Mouse (Mus musculus): ENCODE data around the gene Gm10134. TPM values are rescaled to one million over a fixed set of nuclear protein-coding genes. Genes with fewer than 3 reads are reported as not detected.

Gene Gm10134
- total RNA-seq, 2 experiments from 2014 or later = 1.1 TPM; not detected in 1

DNA sequence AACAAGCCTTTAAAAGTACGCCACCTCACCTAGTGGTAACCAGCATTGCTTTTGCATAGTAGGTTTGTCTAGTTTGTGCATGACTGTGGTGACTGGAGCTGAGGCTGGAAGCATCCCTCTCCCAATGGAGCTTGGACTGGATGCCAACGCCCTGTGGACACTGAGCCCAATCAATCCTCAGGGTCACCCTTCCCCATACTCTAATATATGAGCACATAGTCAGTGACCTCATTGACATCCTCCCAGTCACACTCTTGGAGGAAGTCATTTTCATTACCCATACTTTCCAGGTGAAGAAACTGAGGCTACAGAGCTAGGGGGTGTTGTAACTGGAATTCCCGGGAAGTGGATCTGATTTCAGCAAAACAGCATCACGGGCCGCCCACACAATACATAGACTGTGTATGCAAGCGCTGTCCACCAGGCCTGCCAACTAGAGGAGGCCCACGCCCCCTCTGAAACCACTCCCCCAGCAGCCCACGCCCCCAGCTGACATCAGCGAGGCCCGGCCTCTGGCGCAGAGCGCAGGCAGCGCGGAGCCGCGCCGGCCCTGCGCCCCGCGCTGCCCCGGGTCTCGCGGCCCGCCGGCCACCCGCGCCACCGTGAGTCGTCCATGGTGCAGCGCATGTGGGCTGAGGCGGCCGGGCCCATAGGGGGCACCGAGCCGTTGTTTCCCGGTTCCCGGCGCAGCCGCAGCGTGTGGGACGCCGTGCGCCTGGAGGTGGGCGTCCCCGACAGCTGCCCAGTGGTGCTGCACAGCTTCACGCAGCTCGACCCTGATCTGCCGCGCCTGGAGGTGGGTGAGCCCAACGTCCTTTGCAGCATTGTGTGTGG is 27.3 kb downstream of the Gm10134 start:
- peak; percentile 86 to 89 for DNase-seq (ENCODE audit: low spot score in 2 of 2)

DNA sequence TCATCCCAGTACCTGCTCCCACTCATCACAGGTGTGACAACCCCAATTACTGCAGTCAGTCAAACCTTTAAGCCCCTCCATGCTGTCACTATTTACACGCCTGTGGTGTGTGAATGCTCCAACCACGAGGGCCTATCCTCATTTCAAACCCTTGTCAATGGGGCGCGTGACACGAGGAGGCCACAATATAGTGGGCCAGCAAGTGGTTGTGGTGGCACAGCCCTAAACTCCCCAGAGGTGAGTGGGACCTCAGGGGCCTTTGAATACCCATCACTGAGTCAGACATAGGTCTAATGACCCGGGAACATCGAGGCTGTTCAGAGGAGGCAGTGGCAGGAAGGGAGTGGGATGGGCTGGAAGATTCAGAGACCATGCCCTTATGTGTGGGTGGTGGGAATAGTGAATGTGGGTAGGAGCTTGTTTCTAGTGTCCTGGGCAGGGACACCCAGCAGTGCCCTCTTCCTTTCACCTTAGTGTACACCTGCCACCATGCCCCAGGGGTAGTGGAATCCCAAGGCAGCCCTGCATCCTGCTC is 28.1 kb downstream of the Gm10134 start:
- no peak for DNase-seq (ENCODE audit: low spot score in 2 of 2)

DNA sequence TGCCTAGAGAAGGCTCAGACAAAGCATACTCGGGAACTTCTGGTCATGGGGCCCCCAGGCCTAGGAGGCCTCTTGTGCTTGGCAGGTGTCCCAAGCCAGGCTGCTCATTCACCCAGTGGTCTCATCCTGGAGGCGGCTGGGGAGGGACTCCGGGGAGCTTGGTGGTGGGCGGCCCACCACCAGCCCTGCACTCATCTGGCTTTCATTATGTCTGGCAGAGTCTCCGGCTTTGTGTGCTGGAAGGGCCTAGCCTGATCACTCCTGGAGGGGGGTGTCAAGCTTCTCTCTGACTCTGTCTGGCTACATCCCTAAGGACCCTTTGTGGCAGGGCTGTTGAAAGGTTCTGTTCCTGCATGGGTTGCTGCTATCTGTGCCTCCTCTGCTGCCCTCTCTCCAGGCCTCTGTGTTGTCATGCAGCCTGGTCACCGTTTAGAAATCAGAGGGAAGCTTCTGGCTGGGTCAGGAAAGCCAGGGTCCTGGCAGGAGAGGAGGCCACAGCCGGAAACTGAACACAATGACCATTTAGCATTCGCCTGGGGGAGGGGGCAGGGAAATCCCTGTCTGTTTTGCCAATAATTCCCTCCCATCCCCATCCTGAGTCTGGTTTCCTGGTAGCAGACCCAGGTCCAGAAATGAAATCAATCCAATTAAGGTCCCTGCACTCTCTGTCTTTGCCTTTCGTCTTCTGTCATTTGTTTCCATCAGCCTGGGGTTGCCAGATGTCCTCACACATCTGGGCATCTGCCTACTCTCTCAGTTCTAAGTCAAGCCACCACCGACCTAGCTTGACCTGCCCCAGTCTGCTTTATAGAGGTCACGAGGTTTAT is 28.8 kb downstream of the Gm10134 start:
- DNase-seq (ENCODE audit: low spot score in 2 of 2) = no peak

DNA sequence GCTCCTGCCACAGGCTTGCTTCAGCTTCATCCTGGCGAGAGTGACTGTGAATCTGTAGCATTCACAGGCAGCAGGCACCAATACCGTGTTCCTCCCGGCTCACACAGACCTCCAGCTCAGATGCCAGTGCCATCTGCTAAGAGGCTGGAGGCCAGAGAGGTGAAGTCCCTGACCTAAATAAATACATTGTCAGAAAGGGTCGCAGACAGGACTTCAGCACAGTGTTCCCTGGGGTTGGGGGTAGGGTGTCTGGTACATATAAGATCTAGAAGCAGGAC is 29.3 kb downstream of the Gm10134 start:
- no peak for DNase-seq (ENCODE audit: low spot score in 2 of 2)

DNA sequence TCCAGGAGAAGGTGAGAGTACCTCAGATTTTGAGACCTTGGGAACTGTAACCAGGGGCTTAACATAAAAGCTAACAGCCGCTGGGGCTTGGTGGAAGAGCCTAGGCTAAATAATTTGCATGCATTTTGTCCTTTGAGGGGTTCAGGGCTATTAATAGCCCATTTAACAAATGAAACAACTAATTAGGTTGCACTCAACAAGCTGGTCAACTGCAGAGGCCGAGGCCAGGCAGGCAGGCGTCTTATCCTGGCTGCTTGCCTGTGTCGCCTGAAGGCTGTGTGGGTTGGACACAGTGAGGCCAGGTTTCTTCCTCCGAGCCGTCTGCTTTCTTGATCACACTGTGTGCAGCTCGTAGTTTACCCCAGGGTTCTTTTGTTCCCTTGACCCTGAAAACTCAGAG is 29.8 kb downstream of the Gm10134 start:
- DNase-seq (ENCODE audit: low spot score in 2 of 2) = peak; percentile 58 to 72

DNA sequence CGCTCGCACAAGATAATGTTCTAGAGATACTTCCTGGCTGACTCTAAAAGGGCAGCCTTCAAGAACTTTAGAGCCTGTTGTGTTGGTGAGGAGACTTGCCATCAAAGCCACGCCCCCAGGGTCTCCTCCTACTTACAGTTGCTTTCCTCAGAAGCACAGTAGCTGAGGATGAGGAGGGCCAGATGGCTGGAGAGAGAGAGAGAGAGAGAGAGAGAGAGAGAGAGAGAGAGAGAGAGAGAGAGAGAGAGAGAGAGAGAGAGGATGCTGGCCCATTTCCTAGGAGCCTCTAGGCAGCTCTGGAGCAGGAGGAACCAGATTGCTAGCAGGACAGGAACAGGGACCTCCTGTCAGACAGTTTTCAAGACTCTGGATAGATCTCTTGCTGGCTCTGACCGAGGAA is 30.3 kb downstream of the Gm10134 start:
- DNase-seq (ENCODE audit: low spot score in 2 of 2) = no peak

DNA sequence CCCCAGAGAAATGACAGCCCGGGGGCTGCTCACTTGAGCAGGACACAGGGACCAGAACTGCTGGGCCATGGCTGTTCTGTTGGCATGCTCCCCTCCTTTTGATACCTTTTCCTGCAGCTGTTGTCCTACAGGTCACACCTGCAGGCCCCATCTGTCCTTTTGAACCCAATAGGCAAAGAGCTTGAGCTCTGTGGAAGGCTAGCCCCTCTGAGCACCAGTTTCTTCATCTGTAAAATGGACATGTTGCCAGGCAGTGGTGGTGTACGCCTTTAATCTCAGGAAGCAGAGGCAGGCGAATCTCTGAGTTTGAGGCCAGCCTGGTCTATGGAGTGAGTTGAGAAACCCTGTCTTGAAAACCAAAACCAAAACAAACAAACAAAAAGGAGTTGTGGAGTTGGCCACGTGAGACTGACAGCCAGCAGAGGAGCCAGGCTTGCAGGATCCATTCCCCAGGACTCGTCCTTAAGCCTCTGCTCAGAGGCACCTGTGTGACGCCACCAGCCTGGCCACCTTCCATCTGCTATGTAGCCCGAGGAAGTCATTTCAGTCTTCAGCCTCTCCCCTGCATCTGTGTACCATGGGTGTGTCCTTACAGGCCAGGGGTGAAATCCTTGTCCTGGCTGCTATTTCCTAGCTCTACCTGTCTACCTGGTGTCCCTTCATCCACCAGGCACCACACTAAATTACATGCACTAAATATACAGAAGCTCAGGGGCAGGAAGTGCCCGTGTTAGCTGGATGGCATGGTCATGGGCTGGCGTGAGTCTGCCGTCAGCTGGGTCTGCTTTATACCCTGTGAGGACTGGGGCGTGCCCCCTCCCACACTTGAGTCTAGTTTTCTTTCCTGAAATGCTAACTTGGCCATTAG is 31.1 kb downstream of the Gm10134 start:
- DNase-seq (ENCODE audit: low spot score in 2 of 2) = no peak

DNA sequence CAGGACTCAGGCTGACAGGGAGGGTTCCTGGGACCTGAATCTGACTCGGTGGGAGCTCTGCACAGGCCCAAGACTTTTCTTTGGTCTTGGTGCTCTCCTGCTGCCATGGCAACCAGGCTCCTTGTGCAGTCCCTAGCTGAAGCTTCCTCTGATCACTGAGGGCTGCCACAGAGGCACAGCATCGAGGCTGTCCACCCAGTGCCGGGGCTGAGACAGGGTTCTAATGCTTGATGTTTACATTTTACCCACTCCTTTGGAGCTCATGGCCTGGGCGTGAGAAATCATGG is 31.7 kb downstream of the Gm10134 start:
- no peak for DNase-seq (ENCODE audit: low spot score in 2 of 2)

DNA sequence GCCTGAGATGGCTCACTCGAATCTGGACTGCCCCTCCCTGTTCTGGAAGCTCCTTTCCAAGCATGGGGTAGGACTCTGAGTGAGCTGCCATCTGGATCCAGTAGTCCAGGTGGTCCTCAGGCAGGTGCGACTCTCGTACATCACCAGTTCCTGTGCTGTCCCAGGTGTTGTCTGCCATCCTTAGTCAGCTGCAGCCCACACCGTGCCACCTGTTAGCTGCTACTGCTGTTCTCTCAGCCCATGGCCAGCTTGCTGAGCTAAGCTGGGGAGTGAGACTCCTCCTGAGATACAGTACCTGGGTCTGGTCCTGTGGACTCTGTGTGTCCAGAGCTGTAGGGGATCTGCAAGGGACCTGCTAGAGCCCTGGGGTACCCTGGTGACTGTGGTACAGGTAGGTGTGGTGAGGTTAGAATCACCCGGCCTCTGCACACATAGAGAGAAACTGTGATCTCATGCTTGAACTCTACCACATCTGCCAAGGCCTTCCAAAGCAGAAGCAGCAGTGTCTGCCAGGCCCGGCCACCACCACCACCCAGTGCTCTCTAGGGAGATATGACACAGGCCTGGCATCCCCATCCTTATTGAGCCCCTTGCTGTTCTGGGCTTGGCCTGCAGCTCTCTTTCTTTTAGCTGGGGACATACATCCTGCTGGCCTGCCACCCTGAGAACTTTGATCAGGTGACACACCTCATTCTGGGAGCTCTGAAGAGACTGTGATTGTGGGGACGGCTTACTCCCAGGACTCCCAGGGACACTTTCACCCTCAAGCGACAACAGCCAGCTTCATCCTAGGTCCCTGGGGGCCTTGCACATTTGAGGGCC is 32.3 kb downstream of the Gm10134 start:
- DNase-seq (ENCODE audit: low spot score in 2 of 2) = no peak

DNA sequence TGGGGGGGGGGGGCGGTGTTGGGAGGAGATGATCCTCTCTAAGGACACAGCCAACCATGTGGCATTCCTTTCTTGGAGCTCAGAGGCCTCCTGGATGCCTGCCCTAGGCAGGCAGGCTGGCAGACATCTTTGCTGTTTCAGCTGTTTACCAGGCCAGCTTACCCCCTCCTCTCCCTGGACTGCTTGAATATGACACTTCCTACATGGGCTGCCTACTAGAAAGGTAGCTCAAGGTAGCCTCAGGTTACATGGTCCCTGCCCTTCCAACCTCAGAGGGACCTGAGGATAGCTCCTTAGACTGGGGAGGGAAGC is 32.9 kb downstream of the Gm10134 start:
- no peak for DNase-seq (ENCODE audit: low spot score in 2 of 2)

DNA sequence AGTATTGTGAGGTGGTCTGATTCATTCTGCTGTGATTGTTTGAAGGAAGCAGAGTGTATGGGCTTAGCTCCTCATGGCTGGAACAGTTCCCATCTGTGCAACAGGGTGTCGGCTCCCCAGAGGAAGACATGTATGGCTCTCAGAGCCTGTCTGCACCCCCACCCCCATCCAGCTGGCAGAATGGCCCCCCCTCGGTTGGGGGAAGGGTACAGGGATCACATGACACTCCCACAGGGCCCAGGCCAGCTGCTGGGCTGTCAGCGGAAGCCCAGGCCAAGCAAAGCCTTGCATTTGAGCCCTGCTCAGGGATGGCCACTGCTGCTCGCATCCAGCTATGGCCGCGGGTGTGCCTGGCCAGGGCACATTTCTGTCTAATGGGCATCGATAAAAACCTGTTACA is 33.3 kb downstream of the Gm10134 start:
- DNase-seq (ENCODE audit: low spot score in 2 of 2) = peak; percentile 60 to 65

DNA sequence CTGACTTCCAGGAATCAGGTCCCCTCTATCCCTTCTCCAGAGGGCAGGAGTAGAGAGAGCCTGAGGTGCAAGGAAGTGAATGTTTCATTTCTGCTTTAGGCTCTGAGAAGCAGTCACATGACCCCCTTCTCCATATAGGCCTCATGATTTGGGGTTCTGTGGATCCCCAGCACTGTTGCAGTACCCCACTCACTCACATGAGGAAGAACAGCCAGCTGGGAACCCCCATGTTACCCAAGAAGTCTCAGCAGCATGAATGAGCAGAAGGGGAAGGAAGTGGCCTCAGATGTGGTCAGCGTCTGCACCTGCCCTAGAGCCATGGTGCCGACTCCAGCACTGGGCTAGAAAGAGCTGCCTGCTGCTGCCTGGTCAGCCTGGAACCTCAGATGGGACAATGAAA is 34.1 kb downstream of the Gm10134 start:
- no peak for DNase-seq (ENCODE audit: low spot score in 2 of 2)

DNA sequence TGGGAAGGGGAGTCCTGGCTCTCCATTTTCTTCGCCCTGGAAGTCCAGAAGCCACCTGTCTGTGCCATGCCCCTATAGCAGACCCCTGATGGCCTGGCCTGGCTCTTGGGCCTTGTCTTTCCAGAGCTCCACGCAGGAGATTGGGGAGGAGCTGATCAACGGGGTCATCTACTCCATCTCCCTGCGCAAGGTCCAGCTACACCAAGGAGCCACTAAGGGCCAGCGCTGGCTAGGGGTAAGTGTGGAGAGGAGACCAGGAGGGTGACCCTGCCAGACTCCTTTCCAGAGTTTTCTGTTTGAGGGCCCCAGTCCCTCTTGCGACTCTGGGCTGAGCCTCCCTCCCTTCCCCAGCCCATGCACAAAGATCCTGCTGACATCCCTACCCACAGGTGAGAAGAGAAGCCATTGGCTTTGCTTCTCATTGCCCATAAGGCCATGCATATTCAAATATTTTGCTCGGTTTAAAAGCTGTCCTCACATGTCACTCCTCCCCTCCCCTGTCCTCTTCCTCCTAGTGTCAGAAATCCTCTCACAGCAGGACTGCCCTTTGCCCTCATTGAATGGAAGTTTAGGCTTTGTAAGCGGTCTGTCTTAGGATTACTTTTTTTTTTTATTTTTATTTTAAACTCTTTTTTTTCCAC is 34.8 kb downstream of the Gm10134 start:
- no peak for DNase-seq (ENCODE audit: low spot score in 2 of 2)

DNA sequence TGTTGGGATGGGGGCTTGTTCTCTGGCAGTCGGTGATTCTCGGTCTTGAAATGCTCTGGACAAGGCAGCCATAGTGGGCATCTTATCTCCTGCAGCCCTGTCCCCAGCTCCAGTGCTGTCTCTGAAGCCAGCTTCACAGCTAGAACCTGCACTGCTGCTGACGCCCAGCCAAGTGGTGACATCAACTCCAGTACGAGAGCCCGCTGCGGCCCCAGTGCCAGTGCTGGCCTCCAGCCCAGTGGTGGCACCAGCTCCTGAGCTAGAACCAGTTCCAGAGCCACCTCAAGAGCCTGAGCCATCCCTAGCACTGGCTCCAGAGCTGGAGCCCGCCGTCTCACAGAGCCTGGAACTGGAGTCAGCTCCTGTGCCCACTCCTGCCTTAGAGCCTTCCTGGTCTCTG is 38.0 kb downstream of the Gm10134 start:
- peak in 1 of 2 experiments; percentile 42 for DNase-seq (ENCODE audit: low spot score in 2 of 2)

DNA sequence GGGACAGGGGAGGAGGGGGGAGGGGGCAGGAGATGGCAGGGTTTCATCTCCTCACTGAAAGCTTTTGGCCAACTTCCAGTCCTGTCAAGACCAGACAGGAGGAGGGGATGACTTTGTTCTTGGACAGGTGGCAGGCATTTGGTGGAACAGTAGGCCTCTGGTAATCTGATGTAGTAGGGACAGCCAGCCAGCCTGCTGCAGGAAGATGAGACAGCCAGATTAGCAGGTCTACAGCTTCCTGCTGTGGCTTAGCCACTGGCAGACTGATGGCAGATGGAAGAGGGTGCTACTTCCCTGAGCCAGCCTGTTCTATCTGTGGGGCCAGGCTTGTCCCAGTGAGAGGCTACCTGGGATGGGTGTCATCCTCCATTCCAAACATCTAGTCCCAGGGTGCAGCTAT is 40.1 kb downstream of the Gm10134 start:
- DNase-seq (ENCODE audit: low spot score in 2 of 2) = no peak

DNA sequence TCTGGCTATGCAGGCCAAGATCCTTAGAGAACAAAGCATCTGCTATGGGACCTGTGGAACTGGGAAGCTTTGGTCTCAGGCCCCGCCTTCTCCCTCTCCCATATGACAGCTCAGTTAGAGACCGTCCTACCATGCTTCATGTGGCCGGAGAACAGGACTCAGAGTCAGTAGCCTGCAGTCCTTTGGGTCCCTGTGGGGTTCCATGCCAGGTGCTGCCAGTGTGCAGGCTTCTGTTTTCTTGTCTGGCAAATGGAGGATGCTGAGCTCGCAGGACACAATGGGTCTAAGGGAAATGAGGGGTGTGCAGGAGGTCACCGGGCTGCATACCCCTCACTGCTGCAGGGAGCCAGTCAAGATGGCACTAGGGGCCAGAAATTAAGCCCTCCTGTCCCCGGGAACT is 40.7 kb downstream of the Gm10134 start:
- no peak for DNase-seq (ENCODE audit: low spot score in 2 of 2)

DNA sequence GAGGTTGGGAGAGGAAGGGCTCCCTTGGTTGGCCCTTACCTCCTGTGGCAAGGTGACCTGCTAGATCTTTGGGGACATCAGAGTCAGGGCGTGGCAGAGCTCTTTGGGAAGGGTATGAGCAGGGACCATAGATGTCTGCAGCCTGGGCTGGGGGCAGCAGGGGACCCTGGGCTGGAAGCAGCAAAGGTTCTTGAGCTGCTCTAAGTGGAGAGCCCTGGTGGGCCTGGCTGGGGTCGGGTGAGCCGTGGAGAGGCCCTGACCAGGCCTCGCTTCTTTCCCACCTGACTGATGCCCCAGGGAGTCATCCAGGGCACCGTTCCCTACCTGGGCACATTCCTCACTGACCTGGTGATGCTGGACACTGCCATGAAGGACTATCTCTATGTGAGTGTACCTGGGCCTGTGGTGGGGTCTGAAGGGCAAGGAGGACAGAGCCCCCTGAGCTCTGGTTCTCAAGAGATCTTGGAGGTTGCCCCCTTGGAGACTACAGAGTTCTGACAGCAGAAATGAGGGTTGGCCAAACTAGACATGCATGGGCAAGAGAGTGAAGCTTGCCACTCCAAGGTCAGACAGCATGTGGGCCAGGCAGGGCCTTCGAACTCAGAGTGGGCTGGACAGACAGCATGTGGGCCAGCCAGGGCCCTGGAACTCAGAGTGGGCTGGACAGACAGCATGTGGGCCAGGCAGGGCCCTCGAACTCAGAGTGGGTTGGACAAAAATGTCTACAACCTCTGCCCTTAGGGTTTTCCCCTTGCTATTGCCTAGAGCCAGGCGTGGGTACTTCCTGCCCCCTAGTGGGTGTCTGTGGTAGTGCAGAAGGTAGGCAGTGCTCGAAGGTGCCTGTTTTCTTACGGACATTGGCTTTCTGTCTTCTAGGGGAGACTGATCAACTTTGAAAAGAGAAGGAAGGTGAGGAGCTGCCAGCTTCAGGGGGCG is 41.6 kb downstream of the Gm10134 start:
- DNase-seq (ENCODE audit: low spot score in 2 of 2) = peak; percentile 76 to 88

DNA sequence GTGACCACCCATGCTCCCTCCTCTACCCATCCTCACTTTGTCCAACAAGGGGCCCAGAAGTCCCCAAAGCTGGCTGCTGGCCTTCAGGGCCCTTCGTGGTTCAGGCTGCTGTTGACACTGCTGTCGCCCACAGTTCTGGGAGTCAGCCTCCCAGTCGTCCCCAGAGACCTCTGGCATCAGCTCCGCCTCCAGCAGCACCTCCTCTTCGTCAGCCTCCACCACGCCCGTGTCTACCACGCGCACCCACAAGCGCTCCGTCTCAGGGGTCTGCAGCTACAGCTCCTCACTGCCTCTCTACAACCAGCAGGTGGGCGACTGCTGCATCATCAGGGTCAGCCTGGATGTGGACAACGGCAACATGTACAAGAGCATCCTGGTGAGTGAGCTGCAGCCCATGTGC is 43.3 kb downstream of the Gm10134 start:
- no peak for DNase-seq (ENCODE audit: low spot score in 2 of 2)

DNA sequence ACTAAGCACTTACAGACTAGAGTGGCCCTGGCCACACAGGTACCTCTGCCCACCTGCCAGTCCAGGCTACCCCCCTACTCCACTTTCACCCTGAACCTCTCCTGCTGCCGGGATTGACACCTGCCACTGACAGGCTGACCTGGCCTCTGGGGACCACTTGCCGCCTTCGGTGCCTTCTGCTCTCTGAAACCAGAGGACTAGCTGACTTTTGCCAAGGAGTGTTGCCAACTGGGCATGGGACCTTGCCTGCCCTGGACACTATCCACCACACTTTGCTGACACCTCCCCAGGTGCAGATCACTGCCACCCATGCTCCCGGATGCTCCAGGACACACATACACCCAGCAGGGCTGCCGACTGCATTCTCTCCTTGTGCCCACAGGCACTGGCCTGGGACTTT is 46.4 kb downstream of the Gm10134 start:
- no peak for DNase-seq (ENCODE audit: low spot score in 2 of 2)
